Mouse (Mus musculus) adrenal gland (tissue): Measurements from ENCODE around the gene Stxbp6.
"Not testable (repeated sequence)": the region's sequence is repeated elsewhere in the genome, so short reads cannot be mapped to it uniquely, and the experiment has no call there.

Experiments used
- intact Hi-C: fragments of 180-260 bp; cut with DNase I; formaldehyde crosslinking; loops from one replicate; pipeline ENCODE4 v1.15.1; 2025

The Stxbp6 gene

GRCm38 (mm10) chr12:45060804-45061203, 13.7 kb downstream of the Stxbp6 start:
- intact Hi-C loops: no loop called here

- intact Hi-C loops: no loop called here
These were observed 16.5 kb downstream of the Stxbp6 start for GRCm38 (mm10) chr12:45058007-45058406.

- intact Hi-C loops: no loop called here
These were observed 18.1 kb downstream of the Stxbp6 start for GRCm38 (mm10) chr12:45056372-45056771.

- intact Hi-C loops: no loop called here
These were observed 21.2 kb downstream of the Stxbp6 start for GRCm38 (mm10) chr12:45053319-45053718.

GRCm38 (mm10) chr12:45052860-45053259, 21.6 kb downstream of the Stxbp6 start:
- intact Hi-C loops: no loop called here

- intact Hi-C loops: no loop called here
These were observed 24.6 kb downstream of the Stxbp6 start for GRCm38 (mm10) chr12:45049894-45050293.

GRCm38 (mm10) chr12:45047711-45048110, 26.8 kb downstream of the Stxbp6 start:
- intact Hi-C loops: not testable (repeated sequence)

GRCm38 (mm10) chr12:45047172-45047571, 27.3 kb downstream of the Stxbp6 start:
- intact Hi-C loops: no loop called here

GRCm38 (mm10) chr12:45044581-45044980, 29.9 kb downstream of the Stxbp6 start:
- intact Hi-C loops: no loop called here

- intact Hi-C loops: no loop called here
These were observed 31.9 kb downstream of the Stxbp6 start for GRCm38 (mm10) chr12:45042591-45043091.

- intact Hi-C loops: no loop called here
These were observed 37.0 kb downstream of the Stxbp6 start for GRCm38 (mm10) chr12:45037496-45037895.

- intact Hi-C loops: no loop called here
These were observed 37.4 kb downstream of the Stxbp6 start for GRCm38 (mm10) chr12:45037091-45037490.

GRCm38 (mm10) chr12:45030681-45031080, 43.8 kb downstream of the Stxbp6 start:
- intact Hi-C loops: no loop called here

GRCm38 (mm10) chr12:45026347-45026746, 48.2 kb downstream of the Stxbp6 start:
- intact Hi-C loops: no loop called here

- intact Hi-C loops: no loop called here
These were observed 54.5 kb downstream of the Stxbp6 start for GRCm38 (mm10) chr12:45020018-45020417.

- intact Hi-C loops: no loop called here
These were observed 55.3 kb downstream of the Stxbp6 start for GRCm38 (mm10) chr12:45019059-45019822.

GRCm38 (mm10) chr12:45013246-45013756, 61.2 kb downstream of the Stxbp6 start:
- intact Hi-C loops: no loop called here

GRCm38 (mm10) chr12:45011436-45012089, 62.9 kb downstream of the Stxbp6 start:
- intact Hi-C loops: no loop called here

GRCm38 (mm10) chr12:45011006-45011405, 63.5 kb downstream of the Stxbp6 start:
- intact Hi-C loops: no loop called here

- intact Hi-C loops: no loop called here
These were observed 64.4 kb downstream of the Stxbp6 start for GRCm38 (mm10) chr12:45009984-45010611.

- intact Hi-C loops: no loop called here
These were observed 67.9 kb downstream of the Stxbp6 start for GRCm38 (mm10) chr12:45006569-45006968.

GRCm38 (mm10) chr12:45006049-45006448, 68.5 kb downstream of the Stxbp6 start:
- intact Hi-C loops: no loop called here
